Mouse (Mus musculus) midbrain, embryonic 13.5 days (tissue): ENCODE results near the gene Ptprt. TPM values are rescaled to one million over a fixed set of nuclear protein-coding genes. Genes with fewer than 3 reads are reported as not detected.

ENCODE experiments used
- ATAC-seq: fragments of 200-750 bp; cut with Nextera tagmentation; 2 replicates; pipeline ENCODE4 v1.8.0; 2017; ENCODE audit warnings: mild to moderate bottlenecking, moderate TSS enrichment, moderate library complexity
- H3K27ac ChIP-seq: fragments of 300-500 bp; sonication (generic); 2 replicates; pipeline ENCODE4 v1.5.1; 2015; ENCODE audit warnings: inconsistent platforms, mild to moderate bottlenecking, moderate library complexity
- H3K27me3 ChIP-seq: fragments of 300-500 bp; sonication (generic); 2 replicates; pipeline ENCODE4 v1.6.1; 2015; ENCODE audit warnings: mild to moderate bottlenecking, inconsistent platforms
- H3K36me3 ChIP-seq: fragments of 300-500 bp; sonication (generic); 2 replicates; pipeline ENCODE4 v1.6.1; 2015; ENCODE audit warnings: mild to moderate bottlenecking, inconsistent platforms
- H3K4me1 ChIP-seq: fragments of 300-500 bp; sonication (generic); replicated peaks from 2 replicates; pipeline ENCODE4 v1.6.1; 2015; ENCODE audit warnings: inconsistent platforms
- H3K4me2 ChIP-seq: fragments of 300-500 bp; sonication (generic); replicated peaks from 2 replicates; pipeline ENCODE4 v1.6.1; 2015; ENCODE audit warnings: moderate library complexity, mild to moderate bottlenecking, inconsistent platforms
- H3K4me3 ChIP-seq: fragments of 300-500 bp; sonication (generic); replicated peaks from 2 replicates; pipeline ENCODE4 v1.5.1; 2015; ENCODE audit warnings: mild to moderate bottlenecking, inconsistent platforms
- H3K9ac ChIP-seq: fragments of 300-500 bp; sonication (generic); replicated peaks from 2 replicates; pipeline ENCODE4 v1.6.1; 2015; ENCODE audit warnings: mild to moderate bottlenecking, inconsistent platforms
- H3K9me3 ChIP-seq: fragments of 300-500 bp; sonication (generic); 2 replicates; pipeline ENCODE4 v1.6.1; 2016; ENCODE audit warnings: mild to moderate bottlenecking, inconsistent platforms
- WGBS: fragments of 180-500 bp; shearing (Covaris S2); methylation state at CpG from one replicate; pipeline ENCODE4 v1.1.7; 2015; 5-methylcytosine and 5-hydroxymethylcytosine counted together
- polyA plus RNA-seq: library from polyadenylated mRNA; unstranded; fragments of >200 nt; fragmentation: Nextera tagmentation; extraction: Ambion mirVana; gene quantifications from 2 replicates; pipeline ENCODE4 v1.2.1, GENCODE M21; 2015

Ptprt gene
- polyA plus RNA-seq, 1 experiment from 2014 or later: 7.5 TPM

- no peak for ATAC-seq
- Histone ChIP-seq H3K4me1 (no peaks in the 10 kb centered on the region), H3K9ac (no peak overlapping the region), H3K9me3 (no peaks in the 10 kb centered on the region), H3K4me3 (no peak overlapping the region), H3K27me3 (no peaks in the 10 kb centered on the region), H3K27ac (no peak overlapping the region), H3K36me3 (no peaks in the 10 kb centered on the region), H3K4me2 (no peak overlapping the region)
- WGBS: 96% methylated on average over 7 of the region's 7 CpGs
These were observed 1067.4 kb downstream of the Ptprt start for GRCm38 (mm10) chr2:161593391-161594152.

GRCm38 (mm10) chr2:161574401-161574800 is 1086.5 kb downstream of the Ptprt start:
- H3K9ac ChIP-seq: no peak overlapping the region

GRCm38 (mm10) chr2:161572201-161572600 is 1088.7 kb downstream of the Ptprt start:
- H3K27me3 ChIP-seq: no peaks in the 10 kb centered on the region
- no peak overlapping the region for H3K9ac ChIP-seq
- H3K27ac ChIP-seq: no peak overlapping the region
- no peaks in the 10 kb centered on the region for H3K36me3 ChIP-seq
- ATAC-seq: no peak
- no peak overlapping the region for H3K4me3 ChIP-seq
- H3K4me1 ChIP-seq: 0 out of 2 replicates have a peak, but pooled peaks cover 3% of the 10 kb centered on the region
- no peaks in the 10 kb centered on the region for H3K9me3 ChIP-seq
- H3K4me2 ChIP-seq: no peak overlapping the region

More at GRCm38 (mm10) chr2:161574401-161574800, 1086.5 kb downstream of the Ptprt start:
- Histone ChIP-seq H3K4me2 (no peak overlapping the region), H3K9me3 (no peaks in the 10 kb centered on the region), H3K27ac (no peak overlapping the region), H3K27me3 (no peaks in the 10 kb centered on the region), H3K4me1 (0 out of 2 replicates have a peak, but pooled peaks cover 3% of the 10 kb centered on the region), H3K4me3 (no peak overlapping the region), H3K36me3 (no peaks in the 10 kb centered on the region)
- ATAC-seq: no peak

GRCm38 (mm10) chr2:161570236-161570995 is 1090.5 kb downstream of the Ptprt start:
- ATAC-seq: 0 out of 2 replicates have a peak, but pooled peaks have one; percentile 20
- Histone ChIP-seq H3K27ac (no peak overlapping the region), H3K9ac (no peak overlapping the region), H3K4me3 (no peak overlapping the region), H3K9me3 (no peaks in the 10 kb centered on the region), H3K36me3 (no peaks in the 10 kb centered on the region), H3K27me3 (no peaks in the 10 kb centered on the region), H3K4me1 (0 out of 2 replicates have a peak, but pooled peaks cover 3% of the 10 kb centered on the region), H3K4me2 (no peak overlapping the region)
- WGBS: 66% methylated on average over 10 of the region's 10 CpGs

- Histone ChIP-seq H3K4me3 (no peak overlapping the region), H3K9ac (no peak overlapping the region), H3K36me3 (no peaks in the 10 kb centered on the region), H3K4me1 (no peaks in the 10 kb centered on the region), H3K27ac (no peak overlapping the region), H3K9me3 (no peaks in the 10 kb centered on the region), H3K27me3 (no peaks in the 10 kb centered on the region), H3K4me2 (no peak overlapping the region)
- WGBS: 96% methylated on average over 2 of the region's 2 CpGs
- ATAC-seq: no peak
These were observed 1099.4 kb downstream of the Ptprt start for GRCm38 (mm10) chr2:161561502-161561901.

- no peak for ATAC-seq
- Histone ChIP-seq H3K4me2 (no peak overlapping the region), H3K27me3 (no peaks in the 10 kb centered on the region), H3K4me1 (no peaks in the 10 kb centered on the region), H3K36me3 (no peaks in the 10 kb centered on the region), H3K9me3 (no peaks in the 10 kb centered on the region), H3K9ac (no peak overlapping the region), H3K4me3 (no peak overlapping the region), H3K27ac (no peak overlapping the region)
- WGBS: 81% methylated on average over 4 of the region's 4 CpGs
These were observed 1103.1 kb downstream of the Ptprt start for GRCm38 (mm10) chr2:161557874-161558273.

- no peak overlapping the region for H3K4me3 ChIP-seq
- ATAC-seq: no peak
- 88% methylated on average over 9 of the region's 9 CpGs for WGBS
These were observed 1107.3 kb downstream of the Ptprt start for GRCm38 (mm10) chr2:161553651-161554050.

GRCm38 (mm10) chr2:161552011-161552410 is 1108.9 kb downstream of the Ptprt start:
- H3K9me3 ChIP-seq: no peaks in the 10 kb centered on the region
- no peaks in the 10 kb centered on the region for H3K27me3 ChIP-seq
- peaks cover 10% of the 10 kb centered on the region for H3K4me1 ChIP-seq
- 93% methylated on average over 2 of the region's 2 CpGs for WGBS
- H3K4me2 ChIP-seq: no peak overlapping the region
- no peak for ATAC-seq
- H3K36me3 ChIP-seq: no peaks in the 10 kb centered on the region
- H3K9ac ChIP-seq: no peak overlapping the region
- no peak overlapping the region for H3K27ac ChIP-seq
- no peak overlapping the region for H3K4me3 ChIP-seq

More at GRCm38 (mm10) chr2:161553651-161554050, 1107.3 kb downstream of the Ptprt start:
- no peak overlapping the region for H3K9ac ChIP-seq
- H3K27me3 ChIP-seq: no peaks in the 10 kb centered on the region
- H3K4me2 ChIP-seq: no peak overlapping the region
- no peaks in the 10 kb centered on the region for H3K9me3 ChIP-seq
- H3K36me3 ChIP-seq: no peaks in the 10 kb centered on the region
- 0 out of 2 replicates have a peak, but pooled peaks cover 3% of the 10 kb centered on the region for H3K4me1 ChIP-seq
- H3K27ac ChIP-seq: no peak overlapping the region

GRCm38 (mm10) chr2:161549577-161549976 is 1111.4 kb downstream of the Ptprt start:
- WGBS: 60% methylated on average over 5 of the region's 5 CpGs
- ATAC-seq: no peak
- H3K27ac ChIP-seq: 0 out of 2 replicates have a peak overlapping the region, but pooled peaks have one; percentile 21

GRCm38 (mm10) chr2:161547318-161547717 is 1113.6 kb downstream of the Ptprt start:
- WGBS: 70% methylated on average over 5 of the region's 5 CpGs
- no peaks in the 10 kb centered on the region for H3K27me3 ChIP-seq
- ATAC-seq: peak; percentile 91
- no peak overlapping the region; the same call in 1 of the 2 replicates for H3K27ac ChIP-seq
- H3K4me1 ChIP-seq: peaks cover 11% of the 10 kb centered on the region
- no peak overlapping the region for H3K9ac ChIP-seq
- H3K36me3 ChIP-seq: no peaks in the 10 kb centered on the region
- H3K9me3 ChIP-seq: no peaks in the 10 kb centered on the region
- H3K4me2 ChIP-seq: no peak overlapping the region
- H3K4me3 ChIP-seq: no peak overlapping the region

More at GRCm38 (mm10) chr2:161549577-161549976, 1111.4 kb downstream of the Ptprt start:
- Histone ChIP-seq H3K4me2 (no peak overlapping the region), H3K27me3 (no peaks in the 10 kb centered on the region), H3K9me3 (no peaks in the 10 kb centered on the region), H3K4me3 (no peak overlapping the region), H3K4me1 (peaks cover 11% of the 10 kb centered on the region), H3K9ac (no peak overlapping the region), H3K36me3 (no peaks in the 10 kb centered on the region)

- 98% methylated on average over 4 of the region's 4 CpGs for WGBS
- H3K9ac ChIP-seq: no peak overlapping the region
- no peaks in the 10 kb centered on the region for H3K9me3 ChIP-seq
- no peaks in the 10 kb centered on the region for H3K36me3 ChIP-seq
- H3K4me1 ChIP-seq: peaks cover 11% of the 10 kb centered on the region
- H3K4me3 ChIP-seq: no peak overlapping the region
- no peak for ATAC-seq
- H3K27ac ChIP-seq: no peak overlapping the region
- H3K27me3 ChIP-seq: no peaks in the 10 kb centered on the region
- no peak overlapping the region for H3K4me2 ChIP-seq
These were observed 1115.5 kb downstream of the Ptprt start for GRCm38 (mm10) chr2:161545406-161545805.

- H3K9me3 ChIP-seq: no peaks in the 10 kb centered on the region
- H3K4me1 ChIP-seq: no peaks in the 10 kb centered on the region
- H3K4me2 ChIP-seq: no peak overlapping the region
- no peaks in the 10 kb centered on the region for H3K27me3 ChIP-seq
- H3K9ac ChIP-seq: no peak overlapping the region
- no peak overlapping the region for H3K27ac ChIP-seq
- 91% methylated on average over 7 of the region's 7 CpGs for WGBS
- H3K36me3 ChIP-seq: no peaks in the 10 kb centered on the region
- ATAC-seq: no peak
- no peak overlapping the region for H3K4me3 ChIP-seq
These were observed 1126.8 kb downstream of the Ptprt start for GRCm38 (mm10) chr2:161534151-161534550.
